Comparison of ENCODE assay signal across 8 mouse cellular contexts in the genomic region with DNA sequence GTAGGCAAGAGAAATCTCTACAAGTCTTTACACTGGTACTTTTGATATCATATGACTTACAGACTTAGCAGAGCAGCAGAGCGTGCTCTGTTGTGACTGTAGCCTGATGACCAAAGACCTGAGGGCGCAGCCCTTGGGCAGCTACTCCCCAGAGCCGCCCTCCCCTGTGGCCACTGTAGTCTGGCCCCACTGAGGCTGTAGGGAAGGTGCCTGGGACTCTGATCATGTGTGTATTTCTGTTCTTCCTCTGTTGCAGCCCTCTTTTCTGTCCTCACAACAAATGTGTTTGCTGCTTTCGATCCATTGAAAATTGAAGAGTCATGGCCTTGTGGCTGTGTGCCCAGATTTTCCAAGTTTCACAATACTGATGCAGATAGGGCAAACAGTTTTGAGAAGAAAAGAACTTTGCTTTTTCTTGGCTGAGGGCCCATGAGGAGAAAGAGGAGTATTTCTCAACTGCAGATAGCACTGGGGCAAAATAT. TPM values are rescaled to one million over a fixed set of nuclear protein-coding genes. Genes with fewer than 3 reads are reported as not detected.
A peak's percentile ranks its signal among the peaks of the same experiment; 100 is the strongest.
DNase-seq lines count a peak whose midpoint lies in the region; ATAC-seq and TF ChIP-seq lines count a peak whose summit lies in the region.

No protein-coding gene starts in this region.

- H3K36me3 ChIP-seq in heart, embryonic 15.5 days: no peaks in the 10 kb centered on the region
- no peaks in the 10 kb centered on the region for H3K36me3 ChIP-seq in kidney, postnatal 0 days (ENCODE audit: insufficient read depth, low read length)
- H3K36me3 ChIP-seq in stomach, embryonic 14.5 days (ENCODE audit: control insufficient read depth, insufficient read depth, low read length): no peaks in the 10 kb centered on the region

- H3K4me1 ChIP-seq in embryonic fibroblast, embryonic 13.5 days (ENCODE audit: control insufficient read depth, insufficient read depth, low read length): no peaks in the 10 kb centered on the region; the same call in none of the 2 replicates
- H3K4me1 ChIP-seq in heart, embryonic 15.5 days (replicated peaks): peaks cover 26% of the 10 kb centered on the region
- H3K4me1 ChIP-seq in kidney, postnatal 0 days (replicated peaks; ENCODE audit: insufficient read depth, low read length): peaks cover 8% of the 10 kb centered on the region; the same call in 1 of the 2 replicates
- H3K4me1 ChIP-seq in stomach, embryonic 14.5 days (ENCODE audit: control insufficient read depth, insufficient read depth, low read length): peaks cover 11% of the 10 kb centered on the region

- H3K9ac ChIP-seq in heart, embryonic 15.5 days: peak overlapping the region; percentile 59
- H3K9ac ChIP-seq in kidney, postnatal 0 days (ENCODE audit: low read depth, low read length): peak overlapping the region; percentile 58
- H3K9ac ChIP-seq in stomach, embryonic 14.5 days (replicated peaks; ENCODE audit: low read depth, low read length): 0 out of 2 replicates have a peak overlapping the region, but pooled peaks have one; percentile 15

- peak overlapping the region; percentile 91 for H3K27ac ChIP-seq in embryonic fibroblast, embryonic 13.5 days (ENCODE audit: insufficient read depth, low read length)
- peak overlapping the region; percentile 56 for H3K27ac ChIP-seq in heart, embryonic 15.5 days
- H3K27ac ChIP-seq in kidney, postnatal 0 days: peak overlapping the region; percentile 74
- peak overlapping the region; percentile 70 for H3K27ac ChIP-seq in stomach, embryonic 14.5 days (ENCODE audit: low read length)

- H3K27me3 ChIP-seq in heart, embryonic 15.5 days: no peaks in the 10 kb centered on the region
- no peaks in the 10 kb centered on the region for H3K27me3 ChIP-seq in kidney, postnatal 0 days (ENCODE audit: insufficient read depth, low read length)
- no peaks in the 10 kb centered on the region for H3K27me3 ChIP-seq in stomach, embryonic 14.5 days (ENCODE audit: control insufficient read depth, insufficient read depth, low read length)

- no peaks in the 10 kb centered on the region for H3K9me3 ChIP-seq in heart, embryonic 15.5 days (replicated peaks)
- no peaks in the 10 kb centered on the region for H3K9me3 ChIP-seq in kidney, postnatal 0 days (replicated peaks; ENCODE audit: low read length)
- no peaks in the 10 kb centered on the region for H3K9me3 ChIP-seq in stomach, embryonic 14.5 days (ENCODE audit: control insufficient read depth, low read depth, low read length)

- peak; percentile 66 for ATAC-seq in heart, embryonic 15.5 days (replicated peaks; ENCODE audit: insufficient number of reproducible peaks, insufficient read depth, low FRiP score, low read depth)
- peak; percentile 77 for ATAC-seq in kidney, postnatal 0 days (replicated peaks; ENCODE audit: low FRiP score, low read depth)
- peak; percentile 37; the same call in 1 of the 2 replicates for ATAC-seq in stomach, embryonic 14.5 days (ENCODE audit: insufficient number of reproducible peaks, insufficient read depth, low FRiP score, low read depth)

- H3K4me3 ChIP-seq in embryonic fibroblast, embryonic 13.5 days (ENCODE audit: insufficient read depth, low read length): peak overlapping the region; percentile 62
- H3K4me3 ChIP-seq in heart, embryonic 15.5 days: peak overlapping the region; percentile 64
- peak overlapping the region; percentile 47 for H3K4me3 ChIP-seq in kidney, postnatal 0 days (replicated peaks; ENCODE audit: low read depth, low read length)
- peak overlapping the region; percentile 34 for H3K4me3 ChIP-seq in stomach, embryonic 14.5 days (ENCODE audit: low read depth, low read length)

- 55% methylated on average over 4 of the region's 4 CpGs for WGBS in heart, embryonic 15.5 days
- 22% methylated on average over 4 of the region's 4 CpGs for WGBS in kidney, postnatal 0 days
- WGBS in stomach, embryonic 14.5 days: 51% methylated on average over 4 of the region's 4 CpGs

- TF ChIP-seq POLR2A in embryonic fibroblast, embryonic 13.5 days (IDR thresholded peaks at IDR 0.05; ENCODE audit: low read depth, low read length): 0 out of 2 replicates have a peak, but pooled peaks have one; percentile 29

- DNase-seq in adrenal gland, adult (ENCODE audit: inconsistent age in 2 of 2, low spot score in 1 of 2): peak; percentile 87 to 98
- peak; percentile 61 for DNase-seq in kidney, postnatal 0 days (ENCODE audit: low spot score)
- DNase-seq in lung, postnatal 25 days (ENCODE audit: low spot score): peak; percentile 92
- DNase-seq in layer of hippocampus, postnatal 25 days (ENCODE audit: extremely low spot score in 1 of 2, low spot score in 1 of 2): no peak
- no peak for DNase-seq in T-cell, adult 2 months (ENCODE audit: low spot score)

- no peak for TF ChIP-seq CTCF in embryonic fibroblast, embryonic 13.5 days (IDR thresholded peaks at IDR 0.05; ENCODE audit: borderline replicate concordance, insufficient read depth, low read length)
- TF ChIP-seq CTCF in kidney, postnatal 0 days (IDR thresholded peaks at IDR 0.05; ENCODE audit: low read depth): no peak

- H3K4me2 ChIP-seq in heart, embryonic 15.5 days: peak overlapping the region; percentile 84
- peak overlapping the region; percentile 65 for H3K4me2 ChIP-seq in kidney, postnatal 0 days (ENCODE audit: low read length)
- peak overlapping the region; percentile 65 for H3K4me2 ChIP-seq in stomach, embryonic 14.5 days (replicated peaks; ENCODE audit: low read depth, low read length)

RNA-seq across cellular contexts. Expression of a gene that starts 1.0 kb away (rescaled TPM):
- 75.6 and 101 TPM in 2 replicates for polyA plus RNA-seq in embryonic fibroblast, embryonic 13.5 days (2011; ENCODE audit: insufficient read length, low read depth, missing spikeins)
- 119 and 120 TPM in 2 replicates for polyA plus RNA-seq in heart, embryonic 15.5 days (2015; fragmentation: Nextera tagmentation; extraction: Ambion mirVana)
- polyA plus RNA-seq in kidney, postnatal 0 days (2015; fragmentation: Nextera tagmentation; extraction: Ambion mirVana): 394 and 439 TPM in 2 replicates
- 180 and 194 TPM in 2 replicates for polyA plus RNA-seq in stomach, embryonic 14.5 days (2014; fragmentation: Nextera tagmentation; extraction: Ambion mirVana)
- total RNA-seq in layer of hippocampus, postnatal 25 days (2021): 10 to 100 TPM; 10.4 to 12.2 TPM

Comparison
In these comparisons a context has a peak if more than half of its experiments do, and no peak if none do; other contexts are left out.
1. DNase-seq: peak in adrenal gland, adult (2 of 2), kidney, postnatal 0 days (single experiment) and lung, postnatal 25 days (single experiment); none in layer of hippocampus, postnatal 25 days (0 of 2) and T-cell, adult 2 months (single experiment).
2. Peak in every context shown above with its lines, with median percentiles within 50 percentile points of each other: H3K27ac ChIP-seq, H3K4me3 ChIP-seq, ATAC-seq, H3K4me2 ChIP-seq and H3K9ac ChIP-seq.